Mouse (Mus musculus) erythroblast, embryonic 14.5 days (primary cell): ENCODE results near the gene Clec16a. TPM values are rescaled to one million over a fixed set of nuclear protein-coding genes. Genes with fewer than 3 reads are reported as not detected.

ENCODE experiments used
- H3K27me3 ChIP-seq: 2 replicates; pipeline ENCODE4 v1.6.1; 2012; ENCODE audit warnings: inconsistent platforms; ENCODE audit not compliant: control insufficient read depth
- H3K36me3 ChIP-seq: 2 replicates; pipeline ENCODE4 v1.6.1; 2012; ENCODE audit warnings: mild to moderate bottlenecking, inconsistent platforms; ENCODE audit not compliant: control insufficient read depth
- H3K4me1 ChIP-seq: 2 replicates; pipeline ENCODE4 v1.6.1; 2012; ENCODE audit warnings: inconsistent platforms; ENCODE audit not compliant: control insufficient read depth
- H3K4me3 ChIP-seq: replicated peaks from 2 replicates; pipeline ENCODE3; 2012; ENCODE audit warnings: moderate library complexity, mild to moderate bottlenecking, inconsistent platforms
- H3K9me3 ChIP-seq: 2 replicates; pipeline ENCODE4 v1.6.1; 2012; ENCODE audit warnings: low read length, inconsistent platforms, mixed read lengths; ENCODE audit not compliant: control insufficient read depth
- GATA1 ChIP-seq: IDR thresholded peaks from 2 replicates; pipeline ENCODE4 v1.6.1; 2012; ENCODE audit warnings: low read length, inconsistent platforms, mixed read lengths
- TAL1 ChIP-seq: IDR thresholded peaks from 3 replicates; pipeline ENCODE4 v1.6.1; 2012; ENCODE audit warnings: low read length, inconsistent platforms, mixed read lengths
- polyA plus RNA-seq: library from polyadenylated mRNA; stranded (reverse); fragments of >175 nt; gene quantifications from 2 replicates; pipeline ENCODE4 v1.2.3, GENCODE M21; 2012

Gene Clec16a
- polyA plus RNA-seq, 1 experiment: 0.99 TPM

- peaks cover 6% of the 10 kb centered on the region for H3K4me1 ChIP-seq
Observed at GRCm38 (mm10) chr16:10644731-10645130, 99.6 kb downstream of the Clec16a start.

DNA sequence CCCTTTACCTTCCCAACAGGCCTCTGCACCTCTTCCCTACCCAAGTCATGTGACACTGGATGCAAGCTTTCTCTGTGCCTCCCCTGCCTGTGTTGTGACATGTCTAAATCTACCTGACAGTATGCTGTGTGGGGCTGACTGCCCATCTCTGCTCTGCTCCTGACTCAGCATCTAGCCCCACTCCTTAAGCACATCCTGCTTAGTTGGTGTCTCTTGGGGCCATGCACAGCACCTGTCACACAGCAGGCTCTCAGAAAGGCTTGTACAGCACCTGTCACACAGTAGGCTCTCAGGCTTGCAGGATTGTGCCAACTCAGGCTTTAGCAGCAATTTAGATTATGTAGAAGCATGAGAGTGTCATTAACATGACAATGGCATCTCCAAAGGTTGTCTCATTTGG lies 106.7 kb downstream of the Clec16a start:
- Histone ChIP-seq H3K4me1 (no peaks in the 10 kb centered on the region), H3K36me3 (no peaks in the 10 kb centered on the region), H3K9me3 (no peaks in the 10 kb centered on the region), H3K4me3 (no peak overlapping the region), H3K27me3 (no peaks in the 10 kb centered on the region)
- TF ChIP-seq GATA1: no peak
- TF ChIP-seq TAL1: no peak

More at GRCm38 (mm10) chr16:10644731-10645130, 99.6 kb downstream of the Clec16a start:
- H3K36me3 ChIP-seq: peaks cover 3% of the 10 kb centered on the region
- H3K27me3 ChIP-seq: no peaks in the 10 kb centered on the region
- no peaks in the 10 kb centered on the region for H3K9me3 ChIP-seq
- TF ChIP-seq GATA1 (no peak), TAL1 (no peak)
- H3K4me3 ChIP-seq: no peak overlapping the region

DNA sequence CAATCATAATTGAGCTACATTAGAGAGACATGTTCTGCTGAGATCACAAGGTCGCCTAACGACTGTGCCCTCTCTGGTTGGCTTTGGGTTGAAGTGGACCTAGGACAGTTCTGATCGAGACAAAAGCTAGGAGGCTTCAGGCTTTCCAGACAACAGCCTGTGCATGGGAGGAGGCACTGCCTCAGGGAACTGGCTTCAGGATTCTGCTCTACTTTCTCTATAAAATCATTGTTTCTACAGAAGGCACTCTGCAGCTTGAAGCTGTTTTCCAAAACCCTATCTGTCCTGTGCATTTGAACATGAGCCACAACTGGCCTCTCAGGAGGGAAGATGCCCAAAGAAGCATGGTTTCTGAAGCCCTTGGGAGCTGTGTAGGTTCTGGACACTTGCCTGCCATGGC lies 107.8 kb downstream of the Clec16a start:
- no peak for TF ChIP-seq TAL1
- no peak for TF ChIP-seq GATA1
- no peaks in the 10 kb centered on the region for H3K4me1 ChIP-seq
- no peaks in the 10 kb centered on the region for H3K36me3 ChIP-seq
- no peaks in the 10 kb centered on the region for H3K27me3 ChIP-seq
- no peak overlapping the region for H3K4me3 ChIP-seq
- H3K9me3 ChIP-seq: no peaks in the 10 kb centered on the region

DNA sequence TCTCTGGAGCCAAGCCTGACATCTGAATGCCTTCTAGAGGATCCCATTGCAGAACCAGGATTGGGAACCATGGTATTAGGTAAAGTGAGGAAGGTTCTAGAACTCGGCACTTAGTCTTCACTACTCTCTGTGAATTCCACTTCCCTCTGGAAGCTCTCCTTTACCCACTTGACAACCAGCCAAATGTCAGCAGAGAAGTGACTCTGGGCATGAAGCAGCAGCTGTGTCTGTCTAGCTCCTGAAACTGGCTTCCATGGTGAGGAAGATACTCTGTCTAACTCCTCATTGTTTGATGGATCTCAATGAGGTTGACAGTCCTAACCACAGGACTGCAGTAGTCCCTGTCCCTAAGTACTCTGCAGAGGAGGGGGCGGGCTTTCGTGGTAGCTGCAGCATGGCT lies 110.1 kb downstream of the Clec16a start:
- no peaks in the 10 kb centered on the region for H3K4me1 ChIP-seq

DNA sequence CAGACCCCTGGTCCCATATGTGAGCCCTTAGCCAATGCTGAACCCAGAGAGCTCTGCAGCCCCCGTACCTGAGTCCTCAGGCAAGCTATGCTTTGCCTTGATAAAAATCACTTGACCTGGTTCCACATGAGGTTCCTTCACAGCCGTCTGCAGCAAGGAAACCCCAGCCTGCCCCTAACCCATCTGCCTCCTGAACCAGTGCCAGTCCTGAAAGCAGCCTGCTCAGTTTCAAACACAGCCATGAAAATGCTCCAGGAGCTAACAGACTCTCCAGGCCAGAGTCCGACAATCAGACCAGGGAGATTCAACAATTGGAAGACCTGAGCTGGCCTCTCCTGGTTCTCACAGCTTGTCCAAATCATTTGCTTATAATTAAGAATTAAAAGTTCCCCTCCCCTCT lies 110.8 kb downstream of the Clec16a start:
- no peaks in the 10 kb centered on the region for H3K9me3 ChIP-seq
- H3K27me3 ChIP-seq: no peaks in the 10 kb centered on the region
- H3K36me3 ChIP-seq: no peaks in the 10 kb centered on the region
- no peaks in the 10 kb centered on the region for H3K4me1 ChIP-seq
- H3K4me3 ChIP-seq: no peak overlapping the region
- TF ChIP-seq TAL1: no peak
- no peak for TF ChIP-seq GATA1

More for the DNA sequence above, 110.1 kb downstream of the Clec16a start:
- Histone ChIP-seq H3K4me3 (no peak overlapping the region), H3K36me3 (no peaks in the 10 kb centered on the region), H3K27me3 (no peaks in the 10 kb centered on the region), H3K9me3 (no peaks in the 10 kb centered on the region)
- TF ChIP-seq TAL1 (no peak), GATA1 (no peak)

- Histone ChIP-seq H3K4me3 (no peak overlapping the region), H3K9me3 (no peaks in the 10 kb centered on the region), H3K27me3 (no peaks in the 10 kb centered on the region), H3K36me3 (no peaks in the 10 kb centered on the region), H3K4me1 (no peaks in the 10 kb centered on the region)
- TF ChIP-seq TAL1: no peak
- no peak for TF ChIP-seq GATA1
Observed at GRCm38 (mm10) chr16:10656461-10656860, 111.3 kb downstream of the Clec16a start.

DNA sequence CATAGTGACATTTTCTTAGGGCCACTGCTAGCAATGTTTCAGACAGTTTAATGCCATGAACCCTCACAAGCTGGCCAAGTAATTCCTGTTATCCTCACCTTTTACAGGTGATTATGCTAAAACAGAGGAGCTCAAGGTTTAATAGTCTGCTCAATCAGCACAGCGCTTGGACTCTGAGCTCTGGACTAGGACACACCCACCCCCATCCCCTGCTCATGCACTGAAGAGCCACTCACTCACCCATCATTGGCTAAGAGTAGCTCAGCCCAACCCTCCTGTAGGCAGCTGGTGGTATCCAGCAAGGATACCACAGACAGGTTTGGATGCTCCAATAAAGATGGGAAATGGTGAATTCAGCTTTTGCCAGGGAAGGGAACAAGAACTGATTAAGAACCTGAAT lies 111.8 kb downstream of the Clec16a start:
- Histone ChIP-seq H3K4me1 (no peaks in the 10 kb centered on the region), H3K27me3 (no peaks in the 10 kb centered on the region), H3K4me3 (no peak overlapping the region), H3K9me3 (no peaks in the 10 kb centered on the region), H3K36me3 (no peaks in the 10 kb centered on the region)
- no peak for TF ChIP-seq TAL1
- TF ChIP-seq GATA1: no peak

- H3K4me3 ChIP-seq: no peak overlapping the region
- H3K4me1 ChIP-seq: no peaks in the 10 kb centered on the region
- H3K9me3 ChIP-seq: no peaks in the 10 kb centered on the region
- H3K27me3 ChIP-seq: no peaks in the 10 kb centered on the region
- TF ChIP-seq TAL1 (no peak), GATA1 (no peak)
- H3K36me3 ChIP-seq: no peaks in the 10 kb centered on the region
Observed at GRCm38 (mm10) chr16:10659211-10659610, 114.1 kb downstream of the Clec16a start.

DNA sequence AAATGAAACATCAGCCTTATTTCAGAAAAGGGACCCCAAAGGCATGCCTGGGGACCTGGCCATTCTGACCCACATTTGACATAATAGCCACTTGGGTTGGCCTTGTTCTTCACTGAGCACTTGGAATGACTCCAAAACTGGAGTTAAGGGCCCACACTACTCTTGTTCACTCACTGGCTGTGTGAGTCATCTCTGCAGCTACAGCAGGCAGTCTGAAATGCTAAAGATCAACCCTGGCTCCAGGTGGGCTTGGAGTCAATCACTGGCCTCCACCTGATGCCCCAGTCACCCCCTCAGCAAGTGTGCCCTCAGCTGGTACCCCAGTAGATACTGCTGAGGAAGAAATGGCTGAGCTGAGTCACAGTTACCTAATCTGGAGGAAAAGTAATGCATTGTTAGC lies 115.4 kb downstream of the Clec16a start:
- no peaks in the 10 kb centered on the region for H3K36me3 ChIP-seq
- no peaks in the 10 kb centered on the region for H3K9me3 ChIP-seq
- H3K4me1 ChIP-seq: no peaks in the 10 kb centered on the region; the same call in 1 of the 2 replicates
- TF ChIP-seq TAL1 (no peak), GATA1 (no peak)
- no peak overlapping the region for H3K4me3 ChIP-seq
- no peaks in the 10 kb centered on the region for H3K27me3 ChIP-seq

DNA sequence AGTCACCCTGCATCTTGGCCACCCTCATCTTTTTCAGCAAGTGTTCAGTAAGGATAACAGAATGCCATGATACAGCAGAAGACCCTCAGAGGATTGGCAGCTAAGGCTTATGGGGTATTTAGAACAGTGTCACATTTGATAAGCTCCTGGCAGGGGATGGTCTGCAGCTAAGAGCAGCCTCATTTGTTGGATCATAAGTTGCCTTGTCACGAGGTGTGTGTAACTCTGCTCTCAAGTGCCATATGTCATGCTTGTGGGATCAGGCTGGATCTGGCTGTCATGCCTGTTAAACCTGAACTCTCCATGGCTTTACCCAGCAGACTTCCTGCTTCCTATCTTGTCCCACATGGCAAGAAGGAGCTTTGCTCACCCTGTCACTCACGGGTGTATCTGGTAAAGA lies 116.2 kb downstream of the Clec16a start:
- Histone ChIP-seq H3K4me3 (no peak overlapping the region), H3K36me3 (no peaks in the 10 kb centered on the region), H3K4me1 (peaks cover 1% of the 10 kb centered on the region; the same call in 1 of the 2 replicates), H3K9me3 (no peaks in the 10 kb centered on the region), H3K27me3 (no peaks in the 10 kb centered on the region)
- TF ChIP-seq TAL1 (no peak), GATA1 (no peak)
